Mouse (Mus musculus): Measurements from ENCODE around the gene Dse. TPM values are rescaled to one million over a fixed set of nuclear protein-coding genes. Genes with fewer than 3 reads are reported as not detected.
A peak's percentile ranks its signal among the peaks of the same experiment; 100 is the strongest.

Gene Dse
- total RNA-seq, 2 experiments from 2014 or later = 6.1 to 10.1 TPM

DNA sequence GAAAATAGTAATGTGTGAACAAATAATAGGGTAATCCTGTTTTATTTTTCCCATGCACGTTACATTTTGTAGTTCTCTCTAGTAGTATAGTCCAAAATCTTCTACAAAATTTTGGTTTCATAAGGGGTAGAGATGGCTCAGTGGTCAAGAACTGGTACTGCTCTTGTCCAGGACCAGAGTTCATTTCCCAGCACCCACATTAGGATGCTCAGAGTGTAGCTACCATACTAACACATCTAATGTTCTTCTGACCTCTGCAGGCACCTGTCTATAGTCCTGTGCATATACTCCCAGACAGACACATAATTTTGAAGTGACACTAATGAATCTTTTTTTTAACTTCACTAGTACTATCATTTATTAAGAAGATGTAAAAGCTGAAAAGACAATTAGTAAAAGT is 1.7 kb downstream of the Dse start:
- no peak for DNase-seq (ENCODE audit: low spot score in 2 of 2)

DNA sequence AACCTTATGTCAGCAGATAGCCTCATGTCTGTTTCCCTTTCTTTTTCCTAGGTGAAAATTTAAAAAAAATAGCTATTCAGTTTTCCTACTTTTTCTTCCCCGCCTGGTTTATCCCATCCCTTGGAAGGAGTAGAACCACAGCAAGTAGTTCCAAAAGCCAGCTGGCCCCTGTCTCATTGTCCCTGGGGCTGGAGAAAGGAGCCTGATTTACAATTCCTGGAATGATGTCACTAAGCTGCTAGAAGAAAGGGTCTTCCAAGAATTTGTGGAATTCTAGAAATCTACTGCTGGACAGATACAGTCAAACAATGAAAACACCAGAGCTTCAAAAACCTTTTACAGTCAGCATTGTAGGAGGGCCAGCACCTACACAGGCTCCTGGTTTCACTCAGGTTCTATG is 6.8 kb downstream of the Dse start:
- DNase-seq (ENCODE audit: low spot score in 2 of 2) = no peak

DNA sequence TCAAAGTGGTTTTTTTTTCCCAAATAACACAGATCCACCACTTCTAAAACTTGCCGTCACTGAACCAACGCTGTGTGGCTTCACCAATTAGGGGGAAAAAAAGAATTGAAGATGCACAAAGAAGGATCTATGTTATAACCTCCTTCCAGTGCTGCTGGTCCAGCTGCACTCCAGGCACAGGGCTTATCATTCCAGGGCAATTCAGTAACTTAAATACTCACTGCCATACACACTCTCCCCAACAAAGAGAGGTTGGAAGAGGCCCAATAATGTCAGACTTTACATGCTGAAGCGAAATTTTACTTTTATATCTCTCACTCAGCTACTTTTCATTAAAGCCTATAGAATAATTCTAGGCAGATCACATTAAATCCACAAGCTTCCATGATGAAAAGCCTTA is 8.9 kb downstream of the Dse start:
- DNase-seq (ENCODE audit: low spot score in 2 of 2) = no peak

- no peak for DNase-seq (ENCODE audit: low spot score in 2 of 2)
These were observed 9.5 kb downstream of the Dse start for GRCm38 (mm10) chr10:34198061-34198460.

- DNase-seq (ENCODE audit: low spot score in 2 of 2) = no peak
These were observed 10.2 kb downstream of the Dse start for GRCm38 (mm10) chr10:34197269-34197668.

GRCm38 (mm10) chr10:34194957-34195356 is 12.6 kb downstream of the Dse start:
- DNase-seq (ENCODE audit: low spot score in 2 of 2) = no peak

GRCm38 (mm10) chr10:34194503-34194902 is 13.0 kb downstream of the Dse start:
- no peak for DNase-seq (ENCODE audit: low spot score in 2 of 2)

DNA sequence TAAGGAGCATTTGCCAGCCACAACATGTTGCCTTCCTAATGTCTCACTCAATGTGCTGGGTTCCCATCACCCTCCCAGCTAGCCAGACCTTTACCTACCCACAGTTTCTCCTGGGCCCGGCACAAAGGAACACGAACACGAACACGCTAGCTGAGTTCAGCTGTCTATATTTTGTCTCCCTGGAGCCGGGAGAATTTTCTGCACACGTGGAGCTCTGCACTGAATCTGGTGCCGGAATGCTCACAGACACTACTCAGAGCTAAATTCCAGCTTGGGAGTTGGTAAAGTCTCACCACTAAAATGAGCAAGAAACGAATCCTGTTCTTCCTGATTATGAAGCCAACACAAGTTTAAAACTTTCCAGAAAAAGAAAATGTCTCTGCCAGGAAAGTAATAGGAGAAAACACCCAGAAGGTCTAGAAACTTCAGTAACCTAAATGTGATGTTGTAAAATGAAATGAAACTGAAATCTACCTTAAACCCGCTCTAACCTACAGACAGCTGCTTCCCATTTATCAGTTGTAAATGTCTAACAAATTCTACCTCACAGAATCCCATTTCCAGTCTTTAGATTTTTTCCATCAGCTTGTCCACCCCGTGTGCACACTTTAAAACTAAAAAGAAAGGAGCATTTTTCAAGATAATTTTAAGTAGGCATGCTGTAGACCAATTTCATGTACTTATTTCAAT is 20.8 kb downstream of the Dse start:
- peak; percentile 15 for DNase-seq (ENCODE audit: low spot score in 2 of 2)

DNA sequence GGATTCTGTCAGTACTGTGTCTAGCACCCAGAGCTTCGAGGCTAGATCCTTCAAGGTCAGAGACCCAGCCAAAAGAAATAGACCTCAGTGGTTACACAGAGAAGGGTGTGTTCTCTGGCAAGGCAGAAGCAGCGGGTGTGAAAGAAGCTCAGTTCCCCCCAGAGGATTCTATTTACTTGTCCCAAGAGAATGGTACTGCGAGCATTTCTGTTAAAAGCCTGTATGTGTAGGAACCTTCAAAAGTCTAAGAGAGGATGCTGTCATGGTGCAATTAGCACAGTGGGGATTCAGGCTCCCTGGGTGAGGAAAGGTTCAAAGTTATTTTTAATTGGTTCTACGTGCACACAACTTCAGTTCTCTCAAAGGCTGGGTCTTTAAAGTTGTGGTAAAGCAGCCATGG is 22.0 kb downstream of the Dse start:
- DNase-seq (ENCODE audit: low spot score in 2 of 2) = no peak

DNA sequence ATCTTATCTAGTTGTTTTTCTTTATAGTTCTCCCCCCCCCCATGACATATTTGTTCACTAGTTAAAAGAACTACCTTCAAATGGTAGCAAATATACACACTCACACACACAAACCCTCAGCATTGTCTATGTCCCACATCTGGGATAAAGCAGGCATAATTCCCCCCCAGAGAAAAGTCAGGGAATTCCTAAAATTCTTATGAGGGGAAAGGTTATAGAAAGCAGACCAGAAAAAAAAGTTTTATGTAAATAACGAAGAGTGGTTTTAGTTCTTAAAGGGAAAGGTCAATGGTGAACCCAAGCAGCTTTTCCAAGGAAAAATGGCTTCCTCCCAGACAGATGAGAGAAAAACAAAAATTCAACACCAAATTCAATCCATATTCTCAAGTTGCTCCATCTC is 22.6 kb downstream of the Dse start:
- no peak for DNase-seq (ENCODE audit: low spot score in 2 of 2)

- peak; percentile 14 to 21 for DNase-seq (ENCODE audit: low spot score in 2 of 2)
These were observed 23.8 kb downstream of the Dse start for GRCm38 (mm10) chr10:34183731-34184130.

DNA sequence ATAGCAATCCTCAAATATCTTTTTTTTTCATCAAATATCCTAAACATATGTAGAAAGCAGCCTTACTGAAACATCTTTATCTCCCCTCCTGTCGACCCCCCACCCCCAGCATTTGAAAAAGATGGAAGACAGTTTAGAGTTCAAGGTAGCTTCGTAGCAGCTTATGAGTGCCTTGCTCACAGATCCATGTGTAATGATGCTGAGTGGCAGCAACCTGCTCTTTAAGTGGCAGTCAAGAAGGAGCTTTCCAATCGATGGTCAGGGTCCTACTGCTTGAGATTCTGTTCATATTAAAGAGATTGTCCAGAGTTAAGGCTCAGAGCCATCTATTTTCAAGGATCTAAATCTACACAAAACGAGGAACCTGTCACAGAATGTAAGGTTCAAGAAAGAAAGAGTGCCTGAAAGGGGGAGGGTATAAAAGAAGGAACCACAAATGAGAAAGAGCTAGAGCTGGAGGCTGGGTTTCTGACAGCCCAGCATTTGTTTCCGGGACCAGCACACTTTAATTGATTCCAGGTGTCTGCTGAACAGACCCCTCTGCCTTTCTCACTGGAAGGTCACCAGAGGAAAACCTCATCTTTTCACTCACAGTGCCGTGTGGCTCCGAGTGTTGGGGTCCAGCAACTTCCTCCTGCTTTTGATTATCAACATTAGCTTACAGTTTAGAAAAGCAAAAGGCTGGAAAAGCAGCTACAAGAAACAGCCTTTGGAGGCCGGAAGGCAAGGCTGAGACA is 31.5 kb downstream of the Dse start:
- no peak for DNase-seq (ENCODE audit: low spot score in 2 of 2)

DNA sequence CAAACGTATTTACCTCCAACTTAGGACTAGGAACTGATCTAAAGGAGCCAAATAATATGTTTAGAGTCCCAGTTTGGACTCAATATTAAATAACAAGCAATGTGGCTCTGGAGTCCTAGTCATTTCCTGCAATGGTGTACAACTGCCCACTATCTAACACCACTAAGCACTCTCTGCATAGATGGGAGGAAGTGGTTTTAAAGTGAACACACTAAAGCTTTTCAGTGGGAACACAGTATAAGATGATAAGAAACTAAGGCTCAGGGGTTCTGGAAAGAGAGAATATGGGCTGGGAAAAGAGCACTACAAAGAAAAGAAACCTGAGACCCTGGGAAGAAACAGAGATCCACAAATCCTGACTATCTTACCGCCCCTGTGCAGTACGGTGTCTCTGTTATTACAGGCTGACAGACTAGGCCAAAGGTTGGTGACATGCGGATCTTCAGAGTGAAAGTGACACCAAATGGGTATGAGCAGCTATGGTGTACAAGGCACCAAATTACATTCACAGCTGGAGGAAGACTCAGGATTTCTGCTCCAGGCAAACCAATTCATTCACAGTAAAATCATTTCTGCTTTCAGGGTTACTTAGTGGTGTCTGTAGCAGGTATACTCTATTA is 34.7 kb downstream of the Dse start:
- DNase-seq (ENCODE audit: low spot score in 2 of 2) = no peak

DNA sequence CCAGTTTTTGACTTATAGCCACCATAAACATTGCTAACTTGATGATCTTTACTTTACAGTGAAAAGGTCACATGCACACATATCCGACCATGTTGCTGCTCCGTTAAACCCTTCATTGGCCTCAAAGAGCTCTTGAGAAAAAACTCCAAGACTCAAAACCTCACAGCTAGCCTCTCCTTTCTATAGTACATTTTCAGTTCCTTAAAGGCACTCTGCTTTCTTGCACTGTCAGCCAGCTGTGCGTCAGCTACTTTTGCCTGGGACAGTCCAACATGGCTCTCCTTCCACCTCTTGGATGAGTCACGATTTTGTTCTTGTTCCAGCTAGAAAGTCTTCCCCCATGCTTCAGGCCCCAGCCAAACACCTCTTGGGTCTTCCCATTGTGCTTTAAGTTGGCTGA is 35.9 kb downstream of the Dse start:
- no peak for DNase-seq (ENCODE audit: low spot score in 2 of 2)

- DNase-seq (ENCODE audit: low spot score in 2 of 2) = no peak
These were observed 36.3 kb downstream of the Dse start for GRCm38 (mm10) chr10:34171191-34171590.

DNA sequence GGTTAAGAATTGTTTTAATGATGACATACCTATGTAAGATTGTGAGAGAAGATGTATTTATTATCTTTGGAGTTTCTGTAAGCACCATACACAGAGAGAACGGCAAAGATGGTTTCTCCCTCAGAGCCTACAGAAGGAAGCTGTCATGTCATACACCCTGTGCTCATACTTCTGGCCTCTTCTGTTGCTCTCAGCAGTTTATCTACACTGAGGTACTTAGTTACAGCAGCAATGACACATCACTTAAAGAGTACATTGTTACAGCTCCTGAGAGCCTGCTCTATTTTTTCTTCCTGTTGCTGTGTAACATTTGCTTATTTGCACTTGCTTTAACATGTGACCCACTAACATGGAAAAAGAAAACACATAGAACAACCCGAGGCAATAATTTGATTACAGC is 40.5 kb downstream of the Dse start:
- DNase-seq (ENCODE audit: low spot score in 2 of 2) = no peak

- no peak for DNase-seq (ENCODE audit: low spot score in 2 of 2)
These were observed 51.5 kb downstream of the Dse start for GRCm38 (mm10) chr10:34155796-34156554.

DNA sequence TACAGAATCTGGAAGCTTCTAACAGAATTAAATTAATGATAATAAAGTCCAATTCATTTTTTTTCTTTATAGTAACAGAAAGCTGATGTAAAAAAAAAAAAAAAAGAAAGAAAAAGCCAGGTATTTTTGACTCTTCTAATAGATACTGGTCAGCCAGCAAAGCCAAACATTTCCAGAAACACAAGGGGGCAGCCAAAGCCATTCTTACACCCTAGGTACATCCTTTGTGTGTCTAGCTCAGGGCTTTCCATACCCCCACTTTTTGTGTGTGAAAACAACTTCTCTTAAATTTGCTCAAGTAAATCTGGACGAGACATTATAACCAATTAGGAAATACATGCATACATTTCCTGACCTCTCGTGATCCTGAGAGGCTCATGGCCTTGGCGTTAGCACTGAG is 55.7 kb downstream of the Dse start:
- no peak for DNase-seq (ENCODE audit: low spot score in 2 of 2)

DNA sequence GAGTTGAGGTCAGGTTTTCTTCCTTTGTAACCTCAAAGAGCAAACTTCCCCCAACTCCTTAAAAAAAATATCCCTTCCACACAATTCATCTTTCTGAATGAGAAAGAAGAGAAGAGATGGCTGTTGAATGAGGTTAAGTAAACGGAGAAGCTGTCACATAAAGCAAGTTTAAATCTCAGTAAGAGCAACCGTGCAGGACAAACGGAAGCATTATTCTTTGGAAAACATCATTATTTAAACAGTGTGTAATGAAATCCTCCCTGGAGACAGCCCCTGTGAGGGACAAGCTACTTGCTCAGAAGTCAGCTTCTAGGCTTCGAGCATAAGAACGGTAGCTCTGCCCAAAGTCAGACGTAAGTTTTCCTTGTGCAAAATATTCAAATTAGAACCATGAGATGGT is 57.1 kb downstream of the Dse start:
- no peak for DNase-seq (ENCODE audit: low spot score in 2 of 2)

GRCm38 (mm10) chr10:34149772-34150171 is 57.7 kb downstream of the Dse start:
- DNase-seq (ENCODE audit: low spot score in 2 of 2) = no peak

DNA sequence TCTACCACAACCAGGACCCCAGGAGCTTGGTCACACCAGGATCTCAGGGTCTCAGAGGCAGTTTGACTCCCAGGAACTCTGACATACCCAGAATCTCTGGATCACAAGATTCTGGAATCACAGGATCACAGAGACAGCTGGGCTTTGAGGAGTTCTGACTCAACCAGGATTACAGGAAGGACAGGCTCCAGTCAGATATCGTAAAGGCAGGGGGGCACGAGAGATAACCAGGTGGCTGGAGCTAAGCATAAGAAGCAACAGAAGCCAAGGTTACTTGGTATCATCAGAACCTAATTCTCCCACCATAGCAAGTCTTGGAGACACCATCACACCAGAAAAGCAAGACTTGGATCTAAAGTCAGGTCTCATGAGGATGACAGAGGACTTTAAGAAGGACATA is 65.8 kb downstream of the Dse start:
- DNase-seq (ENCODE audit: low spot score in 2 of 2) = no peak

DNA sequence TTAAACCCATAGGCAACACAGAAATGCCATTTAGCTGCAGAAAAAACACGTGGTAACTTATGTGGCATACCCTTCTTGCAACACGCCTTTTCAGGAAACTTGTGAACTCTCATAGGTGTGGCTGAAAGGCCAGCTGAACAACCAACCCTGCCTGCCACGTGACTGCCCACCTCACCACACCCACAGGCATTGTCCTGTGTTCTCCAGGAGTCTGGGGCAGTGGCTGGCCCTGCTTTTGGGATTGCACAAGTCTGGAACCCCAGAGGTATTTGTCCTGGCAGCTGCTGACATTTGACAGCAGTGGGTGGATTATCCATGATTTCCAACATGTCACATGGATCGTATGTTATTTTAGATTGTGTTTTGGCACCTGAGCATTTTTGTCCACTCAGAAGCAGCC is 67.7 kb downstream of the Dse start:
- DNase-seq (ENCODE audit: low spot score in 2 of 2) = no peak

All from left cerebral cortex, adult 18-20 months (tissue).